Mouse (Mus musculus): ENCODE data around the gene Ksr1.

The Ksr1 gene

GRCm38 (mm10) chr11:78985505-78985904, 160.7 kb downstream of the Ksr1 start:
- H3K36me3 ChIP-seq (ENCODE audit: control insufficient read depth, insufficient read depth, low read length, poor library complexity, severe bottlenecking), result no peaks in the 10 kb centered on the region
- no peaks in the 10 kb centered on the region for H3K27me3 ChIP-seq (ENCODE audit: control insufficient read depth, insufficient read depth, low read length, poor library complexity, severe bottlenecking)
- peak; percentile 30 for DNase-seq (ENCODE audit: low read depth, low spot score)

- DNase-seq (ENCODE audit: low read depth, low spot score), result peak; percentile 75
- H3K36me3 ChIP-seq (ENCODE audit: control insufficient read depth, insufficient read depth, low read length, poor library complexity, severe bottlenecking), result no peaks in the 10 kb centered on the region
- H3K27me3 ChIP-seq (ENCODE audit: control insufficient read depth, insufficient read depth, low read length, poor library complexity, severe bottlenecking), result no peaks in the 10 kb centered on the region
Measured at GRCm38 (mm10) chr11:78984483-78985177, 161.6 kb downstream of the Ksr1 start, which contains the start of gene Lgals9. Gene Lgals9 (minus strand): TSS chr11:78984946.

GRCm38 (mm10) chr11:78983539-78983938, 162.7 kb downstream of the Ksr1 start:
- no peaks in the 10 kb centered on the region for H3K27me3 ChIP-seq (ENCODE audit: control insufficient read depth, insufficient read depth, low read length, poor library complexity, severe bottlenecking)
- no peaks in the 10 kb centered on the region for H3K36me3 ChIP-seq (ENCODE audit: control insufficient read depth, insufficient read depth, low read length, poor library complexity, severe bottlenecking)
- no peak for DNase-seq (ENCODE audit: low read depth, low spot score)

GRCm38 (mm10) chr11:78982513-78983291, 163.5 kb downstream of the Ksr1 start:
- DNase-seq (ENCODE audit: low read depth, low spot score), result peak; percentile 59
- Histone ChIP-seq H3K36me3 (ENCODE audit: control insufficient read depth, insufficient read depth, low read length, poor library complexity, severe bottlenecking) (no peaks in the 10 kb centered on the region), H3K27me3 (ENCODE audit: control insufficient read depth, insufficient read depth, low read length, poor library complexity, severe bottlenecking) (no peaks in the 10 kb centered on the region)

GRCm38 (mm10) chr11:78982042-78982441, 164.2 kb downstream of the Ksr1 start:
- Histone ChIP-seq H3K27me3 (ENCODE audit: control insufficient read depth, insufficient read depth, low read length, poor library complexity, severe bottlenecking) (no peaks in the 10 kb centered on the region), H3K36me3 (ENCODE audit: control insufficient read depth, insufficient read depth, low read length, poor library complexity, severe bottlenecking) (no peaks in the 10 kb centered on the region; the same call in 1 of the 2 replicates)
- DNase-seq (ENCODE audit: low read depth, low spot score), result no peak

- DNase-seq (ENCODE audit: low read depth, low spot score), result no peak
- peaks cover 1% of the 10 kb centered on the region; the same call in 1 of the 2 replicates for H3K36me3 ChIP-seq (ENCODE audit: control insufficient read depth, insufficient read depth, low read length, poor library complexity, severe bottlenecking)
- no peaks in the 10 kb centered on the region for H3K27me3 ChIP-seq (ENCODE audit: control insufficient read depth, insufficient read depth, low read length, poor library complexity, severe bottlenecking)
Measured at GRCm38 (mm10) chr11:78980083-78980634, 166.0 kb downstream of the Ksr1 start.

- no peak for DNase-seq (ENCODE audit: low read depth, low spot score)
- H3K27me3 ChIP-seq (ENCODE audit: control insufficient read depth, insufficient read depth, low read length, poor library complexity, severe bottlenecking), result no peaks in the 10 kb centered on the region
- peaks cover 7% of the 10 kb centered on the region; the same call in 1 of the 2 replicates for H3K36me3 ChIP-seq (ENCODE audit: control insufficient read depth, insufficient read depth, low read length, poor library complexity, severe bottlenecking)
Measured at GRCm38 (mm10) chr11:78978176-78979019, 167.8 kb downstream of the Ksr1 start.

- DNase-seq (ENCODE audit: low read depth, low spot score), result no peak
- no peaks in the 10 kb centered on the region for H3K27me3 ChIP-seq (ENCODE audit: control insufficient read depth, insufficient read depth, low read length, poor library complexity, severe bottlenecking)
Measured at GRCm38 (mm10) chr11:78976731-78977510, 169.3 kb downstream of the Ksr1 start.

GRCm38 (mm10) chr11:78973381-78974150, 172.6 kb downstream of the Ksr1 start:
- DNase-seq (ENCODE audit: low read depth, low spot score), result no peak
- Histone ChIP-seq H3K36me3 (ENCODE audit: control insufficient read depth, insufficient read depth, low read length, poor library complexity, severe bottlenecking) (peaks cover 10% of the 10 kb centered on the region), H3K27me3 (ENCODE audit: control insufficient read depth, insufficient read depth, low read length, poor library complexity, severe bottlenecking) (no peaks in the 10 kb centered on the region)

More at GRCm38 (mm10) chr11:78976731-78977510, 169.3 kb downstream of the Ksr1 start:
- H3K36me3 ChIP-seq (ENCODE audit: control insufficient read depth, insufficient read depth, low read length, poor library complexity, severe bottlenecking), result peaks cover 7% of the 10 kb centered on the region

GRCm38 (mm10) chr11:78972811-78973351, 173.3 kb downstream of the Ksr1 start:
- peaks cover 11% of the 10 kb centered on the region for H3K36me3 ChIP-seq (ENCODE audit: control insufficient read depth, insufficient read depth, low read length, poor library complexity, severe bottlenecking)
- DNase-seq (ENCODE audit: low read depth, low spot score), result no peak
- H3K27me3 ChIP-seq (ENCODE audit: control insufficient read depth, insufficient read depth, low read length, poor library complexity, severe bottlenecking), result no peaks in the 10 kb centered on the region

GRCm38 (mm10) chr11:78972328-78972727, 173.9 kb downstream of the Ksr1 start:
- Histone ChIP-seq H3K36me3 (ENCODE audit: control insufficient read depth, insufficient read depth, low read length, poor library complexity, severe bottlenecking) (peaks cover 11% of the 10 kb centered on the region), H3K27me3 (ENCODE audit: control insufficient read depth, insufficient read depth, low read length, poor library complexity, severe bottlenecking) (no peaks in the 10 kb centered on the region)
- no peak for DNase-seq (ENCODE audit: low read depth, low spot score)

GRCm38 (mm10) chr11:78971746-78972145, 174.5 kb downstream of the Ksr1 start:
- DNase-seq (ENCODE audit: low read depth, low spot score), result no peak
- Histone ChIP-seq H3K36me3 (ENCODE audit: control insufficient read depth, insufficient read depth, low read length, poor library complexity, severe bottlenecking) (peaks cover 14% of the 10 kb centered on the region), H3K27me3 (ENCODE audit: control insufficient read depth, insufficient read depth, low read length, poor library complexity, severe bottlenecking) (no peaks in the 10 kb centered on the region)

GRCm38 (mm10) chr11:78971096-78971495, 175.1 kb downstream of the Ksr1 start:
- no peak for DNase-seq (ENCODE audit: low read depth, low spot score)
- H3K36me3 ChIP-seq (ENCODE audit: control insufficient read depth, insufficient read depth, low read length, poor library complexity, severe bottlenecking), result peaks cover 15% of the 10 kb centered on the region
- H3K27me3 ChIP-seq (ENCODE audit: control insufficient read depth, insufficient read depth, low read length, poor library complexity, severe bottlenecking), result no peaks in the 10 kb centered on the region
